Comparison of ENCODE assay signal across 10 mouse cellular contexts in genomic region chr1:137323035-137323680, GRCm38 (mm10).
DNase-seq lines count a peak whose midpoint lies in the region; ATAC-seq and TF ChIP-seq lines count a peak whose summit lies in the region.
"Had no signal": no experiment of that assay in that cellular context is flagged by ENCODE, and none has a peak within 500 bp of the region (broad histone marks: within the 10 kb centered on the region; RNA-seq: fewer than 3 reads in every experiment).

No protein-coding gene starts in this region.

- H3K36me3 ChIP-seq in lung, embryonic 14.5 days (ENCODE audit: insufficient read depth) = no peaks in the 10 kb centered on the region
- no peaks in the 10 kb centered on the region for H3K36me3 ChIP-seq in forebrain, embryonic 14.5 days (ENCODE audit: control insufficient read depth, insufficient read depth, low read length)

- no peak overlapping the region for H3K4me3 ChIP-seq in lung, embryonic 14.5 days (ENCODE audit: low read depth, low read length)
- no peak overlapping the region for H3K4me3 ChIP-seq in forebrain, embryonic 14.5 days (ENCODE audit: low read depth, low read length)

- H3K4me2 ChIP-seq in lung, embryonic 14.5 days = no peak overlapping the region
- H3K4me2 ChIP-seq in forebrain, embryonic 14.5 days (ENCODE audit: low read length) = no peak overlapping the region

- peak; percentile 59 for DNase-seq in lung, embryonic 14.5 days
- no peak for DNase-seq in lung, postnatal 36 days
- DNase-seq in forebrain, embryonic 14.5 days (ENCODE audit: low spot score) = peak; percentile 57
- peak; percentile 79 for DNase-seq in retina, postnatal 1 day
- DNase-seq in gastrocnemius, adult 18-20 months (ENCODE audit: low spot score) = no peak
- no peak for DNase-seq in gastrocnemius, postnatal 4 days (ENCODE audit: low spot score in 2 of 2)
- DNase-seq in natural killer cell, adult 2 months (ENCODE audit: low spot score in 2 of 2) = no peak
- DNase-seq: layer of hippocampus, postnatal 36 days had no signal

- no peaks in the 10 kb centered on the region for H3K9me3 ChIP-seq in lung, embryonic 14.5 days (ENCODE audit: low read depth, low read length)
- H3K9me3 ChIP-seq in forebrain, embryonic 14.5 days (replicated peaks; ENCODE audit: control insufficient read depth, low read length) = no peaks in the 10 kb centered on the region

- H3K27ac ChIP-seq in lung, embryonic 14.5 days (ENCODE audit: low read depth) = no peak overlapping the region
- H3K27ac ChIP-seq in forebrain, embryonic 14.5 days (ENCODE audit: low read depth, low read length) = no peak overlapping the region
- H3K27ac ChIP-seq: macrophage had no signal

- H3K9ac ChIP-seq in lung, embryonic 14.5 days = no peak overlapping the region
- H3K9ac ChIP-seq in forebrain, embryonic 14.5 days (ENCODE audit: low read length) = no peak overlapping the region

- no peak for TF ChIP-seq CTCF in lung, embryonic 14.5 days (IDR thresholded peaks at IDR 0.05; ENCODE audit: low read depth)

- ATAC-seq in lung, embryonic 14.5 days (ENCODE audit: insufficient read depth) = peak; percentile 84; the same call in 1 of the 2 replicates
- 0 out of 2 replicates have a peak, but pooled peaks have one; percentile 47 for ATAC-seq in common myeloid progenitor, adult 5-6 weeks (replicated peaks; ENCODE audit: low read depth, poor library complexity, severe bottlenecking)
- peak; percentile 70 for ATAC-seq in forebrain, embryonic 14.5 days

- WGBS in lung, embryonic 14.5 days = 32% methylated on average over 2 of the region's 2 CpGs
- 15% methylated on average over 2 of the region's 2 CpGs for WGBS in forebrain, embryonic 14.5 days

- no peaks in the 10 kb centered on the region for H3K4me1 ChIP-seq in lung, embryonic 14.5 days (ENCODE audit: insufficient read depth)
- H3K4me1 ChIP-seq in forebrain, embryonic 14.5 days (ENCODE audit: control insufficient read depth, insufficient read depth, low read length) = no peaks in the 10 kb centered on the region

- no peaks in the 10 kb centered on the region for H3K27me3 ChIP-seq in lung, embryonic 14.5 days (ENCODE audit: insufficient read depth, low read length)
- H3K27me3 ChIP-seq in forebrain, embryonic 14.5 days (replicated peaks; ENCODE audit: control insufficient read depth, insufficient read depth, low read length) = no peaks in the 10 kb centered on the region

Comparison
In these comparisons a context has a peak if more than half of its experiments do, and no peak if none do; other contexts are left out.
1. DNase-seq: peak in lung, embryonic 14.5 days (single experiment), forebrain, embryonic 14.5 days (single experiment) and retina, postnatal 1 day (single experiment); none in lung, postnatal 36 days (single experiment), gastrocnemius, adult 18-20 months (single experiment), gastrocnemius, postnatal 4 days (0 of 2) and natural killer cell, adult 2 months (0 of 2).
2. Peak in every context shown above with its lines, with median percentiles within 50 percentile points of each other: ATAC-seq.